Mouse (Mus musculus) C2C12 (cell line): Measurements from ENCODE around the gene Fam155a.

ENCODE experiments used
- CEBPB ChIP-seq: IDR thresholded peaks from one replicate; pipeline ENCODE4 v1.6.1; 2011; ENCODE audit warnings: low read depth, mild to moderate bottlenecking, control low read depth, moderate library complexity
- CTCF ChIP-seq: IDR thresholded peaks from one replicate; pipeline ENCODE4 v1.5.1; 2011; ENCODE audit not compliant: control insufficient read depth, insufficient read depth, insufficient read length
- MAX ChIP-seq: IDR thresholded peaks from one replicate; pipeline ENCODE4 v1.6.1; 2011; ENCODE audit warnings: mild to moderate bottlenecking, control low read depth
- MYOD1 ChIP-seq: IDR thresholded peaks from one replicate; pipeline ENCODE4 v1.6.1; 2011; ENCODE audit warnings: low read depth; ENCODE audit not compliant: control insufficient read depth, insufficient read length
- MYOG ChIP-seq: IDR thresholded peaks from one replicate; pipeline ENCODE4 v1.6.1; 2011; ENCODE audit not compliant: control insufficient read depth, insufficient read length; ENCODE audit errors: extremely low read depth
- USF1 ChIP-seq: IDR thresholded peaks from one replicate; pipeline ENCODE4 v1.6.1; 2011; ENCODE audit warnings: low read depth, mild to moderate bottlenecking, control low read depth, moderate library complexity

- TF ChIP-seq CEBPB (no peak), CTCF (no peak), MYOG (no peak), USF1 (no peak), MYOD1 (no peak), MAX (no peak)
Observed at GRCm38 (mm10) chr8:9406204-9406603, 364.8 kb downstream of the Fam155a start.
